Mouse (Mus musculus) adrenal gland, postnatal 10 days (tissue): ENCODE results near the gene Olfr1502. TPM values are rescaled to one million over a fixed set of nuclear protein-coding genes. Genes with fewer than 3 reads are reported as not detected.
"Not testable (repeated sequence)": the region's sequence is repeated elsewhere in the genome, so short reads cannot be mapped to it uniquely, and the experiment has no call there.

Experiments
- DNase-seq: peaks from one replicate; pipeline ENCODE4 v3.0.0; 2021; ENCODE audit warnings: mixed read lengths
- long read RNA-seq, 2 experiments: library from polyadenylated mRNA; stranded (forward); transcript quantifications; one replicate each; pipeline ENCODE4 v2.0.0; 2021
- total RNA-seq, 2 experiments: library from RNA; stranded (reverse); gene quantifications; 2 replicates each; pipeline ENCODE4 v1.2.3; 2021

Gene Olfr1502
- total RNA-seq: not detected
- long read RNA-seq, experiment 1: 0 reads
- long read RNA-seq, experiment 2: 0 reads

- DNase-seq: no peak
Observed at GRCm38 (mm10) chr19:13861495-13861894, at the start of gene Olfr1502. TSS of gene Olfr1502 (plus strand) at chr19:13861795.

DNA sequence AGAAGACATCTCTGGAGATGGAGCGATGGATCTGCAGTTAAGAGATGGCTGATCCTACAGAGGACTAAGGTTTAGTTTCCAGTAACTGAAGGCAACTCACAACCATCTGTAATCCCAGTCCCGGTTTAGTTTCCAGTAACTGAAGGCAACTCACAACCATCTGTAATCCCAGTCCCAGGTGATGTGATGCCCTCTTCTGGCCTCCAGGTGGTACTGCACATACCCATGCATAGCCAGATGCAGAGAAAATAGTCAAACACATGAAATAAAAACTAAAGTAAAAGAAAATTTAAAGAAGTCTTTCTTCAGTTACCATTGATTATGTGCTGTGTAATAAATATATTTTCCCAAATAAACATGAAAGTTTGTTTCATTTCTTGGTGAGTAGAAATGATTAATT is 48.8 kb upstream of the Olfr1502 start:
- DNase-seq: no peak

- DNase-seq: no peak
Observed at GRCm38 (mm10) chr19:13818827-13819226, 42.8 kb upstream of the Olfr1502 start.

DNA sequence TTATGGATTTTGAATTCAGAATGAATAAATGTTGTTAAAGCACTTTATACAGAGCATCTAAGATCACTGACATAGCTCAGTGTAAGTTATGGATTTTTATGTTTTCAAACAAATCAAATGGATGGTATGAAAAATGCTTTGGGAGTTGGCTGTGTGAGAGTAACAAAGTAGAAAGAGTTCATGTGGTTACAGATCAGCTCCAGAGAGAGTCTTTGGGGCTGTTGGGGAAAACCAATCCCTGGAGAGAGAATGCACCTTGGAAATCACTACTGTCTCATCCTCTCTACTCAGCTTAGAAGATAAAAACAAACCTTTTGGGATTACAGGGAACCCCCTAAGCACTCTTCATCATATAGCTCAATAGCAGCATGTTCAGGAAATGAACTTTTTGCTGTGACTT is 42.2 kb upstream of the Olfr1502 start, which contains the start of gene Olfr1499:
TSS of gene Olfr1499 (minus strand) at position 101 of the 400 bp plus-strand sequence.
- no peak for DNase-seq

GRCm38 (mm10) chr19:13820847-13821246 is 40.7 kb upstream of the Olfr1502 start:
- no peak for DNase-seq

DNA sequence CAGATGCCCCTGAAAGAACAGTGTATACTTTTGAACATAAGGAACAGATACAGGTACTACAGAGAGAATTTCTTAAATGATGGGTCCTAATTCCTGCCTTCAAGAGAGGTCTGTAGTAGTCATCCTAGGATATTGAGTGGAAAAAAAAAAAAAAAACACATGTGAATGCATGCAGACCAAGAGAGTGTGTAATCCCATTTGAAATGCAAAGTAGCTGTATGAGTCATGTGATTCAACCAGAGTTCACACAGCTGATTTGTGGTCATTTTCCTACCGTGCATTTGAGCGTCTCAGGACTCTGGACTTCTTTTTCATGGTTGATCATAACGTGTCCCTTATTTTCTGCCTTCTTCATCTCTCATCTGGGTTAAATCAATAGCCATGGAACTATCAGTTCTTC is 33.1 kb upstream of the Olfr1502 start:
- no peak for DNase-seq

DNA sequence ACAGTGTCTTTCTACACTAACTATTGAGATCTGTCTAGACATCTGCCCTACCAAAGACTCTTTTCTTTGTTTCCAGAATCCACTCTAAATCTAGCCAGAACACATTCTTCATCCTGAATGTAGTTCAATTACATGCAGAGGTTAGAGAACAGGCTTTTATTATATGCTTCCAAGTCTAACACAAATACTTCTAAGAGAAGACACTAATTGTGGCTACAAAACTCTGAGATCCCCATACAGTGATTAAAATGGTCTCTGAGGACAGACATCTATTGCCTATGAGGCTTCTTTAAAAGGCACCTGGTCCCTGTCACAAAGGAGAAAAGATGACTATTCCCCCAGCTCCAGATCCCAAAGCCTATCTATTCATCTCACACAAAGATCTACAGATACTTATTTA is 31.2 kb upstream of the Olfr1502 start, which contains the start of gene Olfr1500:
TSS of gene Olfr1500 (minus strand) at position 101 of the 400 bp plus-strand sequence.
- no peak for DNase-seq

- DNase-seq: not testable (repeated sequence)
Observed at GRCm38 (mm10) chr19:13850592-13850991, 11.0 kb upstream of the Olfr1502 start, which contains the start of gene Olfr1501. TSS of gene Olfr1501 (minus strand) at chr19:13850692.

GRCm38 (mm10) chr19:13897828-13898227 is 36.2 kb downstream of the Olfr1502 start, which contains the start of gene Olfr1504:
TSS of gene Olfr1504 (minus strand) at chr19:13897928.
- no peak for DNase-seq

Other genes starting within 250 kb of the Olfr1502 start
- gene Olfr1487, start 244.4 kb upstream of the Olfr1502 start, total RNA-seq: not detected
- gene Olfr1489, start 230.2 kb upstream of the Olfr1502 start, total RNA-seq: not detected
- gene Olfr1490, start 210.7 kb upstream of the Olfr1502 start, total RNA-seq: not detected
- not detected for gene Olfr1491, start 164.5 kb upstream of the Olfr1502 start, total RNA-seq
- gene Olfr1493-ps1, start 138.5 kb upstream of the Olfr1502 start, total RNA-seq: not detected
- not detected for gene Olfr1494, start 122.1 kb upstream of the Olfr1502 start, total RNA-seq
- gene Olfr1495, start 97.2 kb upstream of the Olfr1502 start, total RNA-seq: not detected
- not detected for gene Olfr1496, start 83.9 kb upstream of the Olfr1502 start, total RNA-seq
- not detected for gene Olfr1497, start 63.6 kb upstream of the Olfr1502 start, total RNA-seq
- not detected for gene Olfr1499, start 42.3 kb upstream of the Olfr1502 start, total RNA-seq
- gene Olfr1500, start 31.3 kb upstream of the Olfr1502 start, total RNA-seq: not detected
- gene Olfr1501, start 11.1 kb upstream of the Olfr1502 start, total RNA-seq: not detected
- not detected for gene Olfr1504, start 36.1 kb downstream of the Olfr1502 start, total RNA-seq
- not detected for gene Olfr1505, start 51.7 kb downstream of the Olfr1502 start, total RNA-seq